Mouse (Mus musculus) MEL (cell line): ENCODE measurements around the gene Actg1. TPM values are rescaled to one million over a fixed set of nuclear protein-coding genes. Genes with fewer than 3 reads are reported as not detected.

Experiments used
- DNase-seq: peaks from one replicate; pipeline ENCODE4 v3.0.0; 2011; ENCODE audit warnings: low read depth, low spot score
- H3K27ac ChIP-seq: 2 replicates; pipeline ENCODE4 v1.5.1; 2012; ENCODE audit warnings: low read depth, mild to moderate bottlenecking, control low read depth, low read length, moderate library complexity; ENCODE audit not compliant: control insufficient read depth
- H3K27me3 ChIP-seq, 2 experiments: fragments of 150-350 bp in 1 of 2; sonication (generic) in 1 of 2; 2 replicates each; pipeline ENCODE4 v1.6.1; 2012; ENCODE audit warnings: low read length in 2 of 2, mild to moderate bottlenecking in 2 of 2, improper control_type of control experiment in 1 of 2, moderate library complexity in 1 of 2; ENCODE audit not compliant: insufficient read depth in 2 of 2, control insufficient read depth in 1 of 2
- H3K36me3 ChIP-seq, 2 experiments: 2 replicates each; pipeline ENCODE4 v1.6.1; 2012 to 2014; ENCODE audit warnings: low read length in 2 of 2, improper control_type of control experiment in 1 of 2, inconsistent platforms in 1 of 2, mild to moderate bottlenecking in 1 of 2; ENCODE audit not compliant: insufficient read depth in 2 of 2, control insufficient read depth in 1 of 2
- H3K4me1 ChIP-seq, 2 experiments: fragments of 150-350 bp in 1 of 2; sonication (generic) in 1 of 2; 2 replicates each; pipeline ENCODE4 v1.6.1; 2012; ENCODE audit warnings: low read length in 2 of 2, improper control_type of control experiment in 1 of 2, mild to moderate bottlenecking in 1 of 2; ENCODE audit not compliant: insufficient read depth in 2 of 2, control insufficient read depth in 1 of 2
- H3K4me3 ChIP-seq, 2 experiments: fragments of 150-350 bp in 1 of 2; sonication (generic) in 1 of 2; 2 replicates each; pipeline ENCODE4 v1.5.1; 2012; ENCODE audit warnings: low read depth in 2 of 2, low read length in 2 of 2, mild to moderate bottlenecking in 2 of 2, moderate library complexity in 2 of 2, control low read depth in 1 of 2, improper control_type of control experiment in 1 of 2; ENCODE audit not compliant: control insufficient read depth in 1 of 2, insufficient read depth in 1 of 2
- H3K79me2 ChIP-seq: 2 replicates; pipeline ENCODE4 v1.6.1; 2012; ENCODE audit warnings: mild to moderate bottlenecking, low read length, moderate library complexity; ENCODE audit not compliant: control insufficient read depth, poor library complexity, insufficient read depth
- H3K9ac ChIP-seq: 2 replicates; pipeline ENCODE4 v1.6.1; 2012; ENCODE audit warnings: low read depth, mild to moderate bottlenecking, control low read depth, low read length, moderate library complexity; ENCODE audit not compliant: control insufficient read depth, poor library complexity, severe bottlenecking
- H3K9me3 ChIP-seq: fragments of 150-350 bp; sonication (generic); replicated peaks from 2 replicates; pipeline ENCODE4 v1.6.1; 2012; ENCODE audit warnings: mild to moderate bottlenecking, low read length, improper control_type of control experiment, moderate library complexity; ENCODE audit not compliant: insufficient read depth
- BHLHE40 ChIP-seq: IDR thresholded peaks from 2 replicates; pipeline ENCODE4 v1.6.1; 2012; ENCODE audit warnings: low read depth, mild to moderate bottlenecking, inconsistent platforms, low read length, improper control_type of control experiment, borderline replicate concordance
- CHD2 ChIP-seq: IDR thresholded peaks from 2 replicates; pipeline ENCODE4 v1.6.1; 2011; ENCODE audit warnings: low read length, improper control_type of control experiment
- CTCF ChIP-seq, 3 experiments: IDR thresholded peaks in 2 of 3; conservative IDR thresholded peaks in 1 of 3; 2 replicates each; pipeline ENCODE4 v1.5.1; 2011 to 2012; ENCODE audit warnings: low read length in 3 of 3, low read depth in 2 of 3, mild to moderate bottlenecking in 2 of 3, improper control_type of control experiment in 1 of 3, inconsistent platforms in 1 of 3, mixed read lengths in 1 of 3, moderate library complexity in 1 of 3; ENCODE audit not compliant: control insufficient read depth in 1 of 3, insufficient read depth in 1 of 3, poor library complexity in 1 of 3, severe bottlenecking in 1 of 3
- ELF1 ChIP-seq: IDR thresholded peaks from 2 replicates; pipeline ENCODE4 v1.6.1; 2014; ENCODE audit warnings: low read depth, mild to moderate bottlenecking, inconsistent platforms, low read length, improper control_type of control experiment, moderate library complexity
- ETS1 ChIP-seq: IDR thresholded peaks from 2 replicates; pipeline ENCODE4 v1.6.1; 2012; ENCODE audit warnings: low read depth, mild to moderate bottlenecking, inconsistent platforms, low read length, improper control_type of control experiment, moderate library complexity
- HCFC1 ChIP-seq: IDR thresholded peaks from 2 replicates; pipeline ENCODE4 v1.6.1; 2012; ENCODE audit warnings: low read depth, mild to moderate bottlenecking, inconsistent platforms, low read length, improper control_type of control experiment, moderate library complexity
- JUND ChIP-seq: IDR thresholded peaks from 2 replicates; pipeline ENCODE4 v1.6.1; 2011; ENCODE audit warnings: low read depth, mild to moderate bottlenecking, improper control_type of control experiment, low read length
- MEF2A ChIP-seq: IDR thresholded peaks from 2 replicates; pipeline ENCODE4 v1.6.1; 2014; ENCODE audit warnings: low read depth, mild to moderate bottlenecking, inconsistent platforms, low read length, improper control_type of control experiment; ENCODE audit not compliant: poor library complexity, insufficient replicate concordance, severe bottlenecking; ENCODE audit errors: extremely low read depth
- MYC ChIP-seq: IDR thresholded peaks from 2 replicates; pipeline ENCODE4 v1.6.1; 2011; ENCODE audit warnings: low read depth, mild to moderate bottlenecking, low read length, improper control_type of control experiment, moderate library complexity
- NELFE ChIP-seq: IDR thresholded peaks from 2 replicates; pipeline ENCODE4 v1.6.1; 2011; ENCODE audit warnings: low read depth, low read length, improper control_type of control experiment
- POLR2A ChIP-seq, 2 experiments: IDR thresholded peaks; 2 replicates each; pipeline ENCODE4 v1.6.1; 2011 to 2012; ENCODE audit warnings: low read length in 2 of 2, mild to moderate bottlenecking in 2 of 2, control low read depth in 1 of 2, improper control_type of control experiment in 1 of 2, low read depth in 1 of 2, moderate library complexity in 1 of 2; ENCODE audit not compliant: control insufficient read depth in 1 of 2, insufficient read depth in 1 of 2, poor library complexity in 1 of 2
- POLR2AphosphoS5 ChIP-seq: IDR thresholded peaks from 2 replicates; pipeline ENCODE4 v1.6.1; 2012; ENCODE audit warnings: low read depth, borderline replicate concordance, mild to moderate bottlenecking, inconsistent platforms, low read length, moderate library complexity, mixed read lengths
- RCOR1 ChIP-seq: IDR thresholded peaks from 2 replicates; pipeline ENCODE4 v1.6.1; 2012; ENCODE audit warnings: low read depth, mild to moderate bottlenecking, inconsistent platforms, low read length, improper control_type of control experiment
- SIN3A ChIP-seq: IDR thresholded peaks from 2 replicates; pipeline ENCODE4 v1.6.1; 2012; ENCODE audit warnings: low read length, improper control_type of control experiment, inconsistent platforms
- SMC3 ChIP-seq: IDR thresholded peaks from 2 replicates; pipeline ENCODE4 v1.6.1; 2011; ENCODE audit warnings: low read depth, low read length, improper control_type of control experiment
- TBP ChIP-seq: IDR thresholded peaks from 2 replicates; pipeline ENCODE4 v1.8.0; 2011; ENCODE audit warnings: low read depth, low read length, improper control_type of control experiment
- UBTF ChIP-seq: IDR thresholded peaks from 2 replicates; pipeline ENCODE4 v1.6.1; 2012; ENCODE audit warnings: low read depth, mild to moderate bottlenecking, inconsistent platforms, low read length, improper control_type of control experiment, moderate library complexity, borderline replicate concordance; ENCODE audit not compliant: insufficient read depth
- ZC3H11A ChIP-seq: IDR thresholded peaks from 2 replicates; pipeline ENCODE4 v1.6.1; 2012; ENCODE audit warnings: low read depth, mild to moderate bottlenecking, inconsistent platforms, low read length, improper control_type of control experiment
- ZKSCAN1 ChIP-seq: IDR thresholded peaks from 2 replicates; pipeline ENCODE4 v1.6.1; 2012; ENCODE audit warnings: low read depth, mild to moderate bottlenecking, inconsistent platforms, low read length, improper control_type of control experiment, moderate library complexity
- ZNF384 ChIP-seq: IDR thresholded peaks from 2 replicates; pipeline ENCODE4 v1.6.1; 2012; ENCODE audit warnings: low read depth, mild to moderate bottlenecking, inconsistent platforms, low read length, improper control_type of control experiment
- polyA plus RNA-seq, 2 experiments: library from polyadenylated mRNA; stranded (reverse) in 1 of 2; unstranded in 1 of 2; fragments of >175 nt in 1 of 2; fragments of >200 nt in 1 of 2; gene quantifications; 2 replicates each; pipeline versions ENCODE4 v1.2.1 to v1.2.4; 2012; ENCODE audit warnings: low replicate concordance in 2 of 2, low read depth in 1 of 2; ENCODE audit not compliant: insufficient read length in 2 of 2, insufficient read depth in 1 of 2, missing spikeins in 1 of 2
- total RNA-seq: library from RNA; depleted of rRNA; stranded (reverse); fragments of 300-350 nt; gene quantifications from 2 replicates; pipeline ENCODE4 v1.2.3, GENCODE M21; 2012

The Actg1 gene
- total and polyA plus RNA-seq, 3 experiments, result 899 to 1,784 (median 1,328) TPM

DNA sequence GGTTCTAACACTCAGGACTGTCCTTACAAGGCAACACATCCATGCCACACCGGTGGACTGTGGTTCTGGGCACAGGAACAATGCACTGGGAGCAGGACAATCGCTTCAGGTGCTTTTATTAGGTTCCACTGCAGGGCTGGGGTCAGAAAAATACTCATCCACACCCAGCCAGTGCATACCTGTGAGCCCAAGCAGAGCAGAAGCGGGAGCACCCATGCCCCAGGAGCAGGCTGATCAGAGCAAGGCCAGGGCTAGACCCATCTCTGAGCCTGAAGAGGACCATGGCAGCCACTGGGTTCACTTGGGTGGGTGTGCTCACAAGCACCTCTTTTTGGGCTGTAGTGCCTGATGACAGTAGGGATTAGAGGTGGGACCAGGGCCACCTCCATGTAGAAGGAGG is 31.9 kb upstream of the Actg1 start:
- H3K79me2 ChIP-seq, result peaks cover 11% of the 10 kb centered on the region
- no peaks in the 10 kb centered on the region for H3K9me3 ChIP-seq
- H3K27ac ChIP-seq, result no peak overlapping the region
- H3K4me3 ChIP-seq, result no peak overlapping the region
- TF ChIP-seq UBTF (no peak), MYC (no peak), POLR2AphosphoS5 (no peak), TBP (no peak), CHD2 (no peak), ZNF384 (no peak), NELFE (no peak), POLR2A (IDR thresholded peaks at IDR 0.05; ENCODE audit: control insufficient read depth in 1 of 2, insufficient read depth in 1 of 2, low read depth in 1 of 2, low read length in 2 of 2, poor library complexity in 1 of 2) (no peak), ETS1 (no peak), JUND (no peak), MEF2A (no peak), ZC3H11A (no peak), ELF1 (no peak), HCFC1 (no peak), SIN3A (no peak), SMC3 (no peak), CTCF (IDR thresholded peaks at IDR 0.05 in 2 of 3, conservative IDR thresholded peaks at IDR 0.05 in 1 of 3; ENCODE audit: control insufficient read depth in 1 of 3, insufficient read depth in 1 of 3, low read depth in 2 of 3, low read length in 3 of 3, poor library complexity in 1 of 3, severe bottlenecking in 1 of 3) (no peak), RCOR1 (no peak), BHLHE40 (no peak), ZKSCAN1 (no peak)
- peaks cover 0 to 9% of the 10 kb centered on the region in 2 experiments; a peak in 2 of 4 replicates for H3K36me3 ChIP-seq
- no peaks in the 10 kb centered on the region for H3K27me3 ChIP-seq
- no peak for DNase-seq
- no peak overlapping the region for H3K9ac ChIP-seq
- peaks cover 5 to 11% of the 10 kb centered on the region in 2 experiments; a peak in 3 of 4 replicates for H3K4me1 ChIP-seq
